Mouse (Mus musculus): ENCODE data around the gene Hnrnpa0.

Gene Hnrnpa0

DNA sequence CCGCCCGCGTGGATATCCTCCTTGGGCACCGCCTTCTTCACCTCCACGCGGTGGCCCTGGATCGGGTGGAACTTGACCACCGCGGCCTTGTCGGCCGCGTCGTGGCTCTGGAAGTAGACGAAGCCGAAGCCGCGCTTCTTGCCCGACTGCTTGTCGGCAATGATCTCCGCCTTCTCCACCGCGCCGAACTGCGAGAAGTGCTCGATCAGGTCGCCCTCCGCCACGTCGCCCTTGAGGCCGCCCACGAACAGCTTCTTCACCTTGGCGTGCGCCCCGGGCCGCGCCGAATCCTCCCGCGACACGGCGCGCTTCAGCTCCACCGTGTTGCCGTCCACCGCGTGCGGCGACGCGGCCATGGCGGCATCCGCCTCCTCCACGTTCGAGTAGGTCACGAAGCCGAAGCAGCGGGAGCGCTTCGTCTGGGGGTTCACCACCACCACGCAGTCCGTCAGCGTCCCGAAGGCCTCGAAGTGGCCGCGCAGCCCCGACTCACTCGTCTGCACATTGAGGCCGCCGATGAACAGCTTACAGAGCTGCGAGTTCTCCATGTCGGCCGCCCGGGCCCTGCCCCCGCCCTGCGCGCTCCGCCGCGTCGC, 492 bp downstream of the Hnrnpa0 start:
- in situ Hi-C loops (cut with MboI, MseI) = loop anchor here (10.0 kb wide), 1 partner anchor 1637 kb away; the partner anchor contains the start of gene Isca1

DNA sequence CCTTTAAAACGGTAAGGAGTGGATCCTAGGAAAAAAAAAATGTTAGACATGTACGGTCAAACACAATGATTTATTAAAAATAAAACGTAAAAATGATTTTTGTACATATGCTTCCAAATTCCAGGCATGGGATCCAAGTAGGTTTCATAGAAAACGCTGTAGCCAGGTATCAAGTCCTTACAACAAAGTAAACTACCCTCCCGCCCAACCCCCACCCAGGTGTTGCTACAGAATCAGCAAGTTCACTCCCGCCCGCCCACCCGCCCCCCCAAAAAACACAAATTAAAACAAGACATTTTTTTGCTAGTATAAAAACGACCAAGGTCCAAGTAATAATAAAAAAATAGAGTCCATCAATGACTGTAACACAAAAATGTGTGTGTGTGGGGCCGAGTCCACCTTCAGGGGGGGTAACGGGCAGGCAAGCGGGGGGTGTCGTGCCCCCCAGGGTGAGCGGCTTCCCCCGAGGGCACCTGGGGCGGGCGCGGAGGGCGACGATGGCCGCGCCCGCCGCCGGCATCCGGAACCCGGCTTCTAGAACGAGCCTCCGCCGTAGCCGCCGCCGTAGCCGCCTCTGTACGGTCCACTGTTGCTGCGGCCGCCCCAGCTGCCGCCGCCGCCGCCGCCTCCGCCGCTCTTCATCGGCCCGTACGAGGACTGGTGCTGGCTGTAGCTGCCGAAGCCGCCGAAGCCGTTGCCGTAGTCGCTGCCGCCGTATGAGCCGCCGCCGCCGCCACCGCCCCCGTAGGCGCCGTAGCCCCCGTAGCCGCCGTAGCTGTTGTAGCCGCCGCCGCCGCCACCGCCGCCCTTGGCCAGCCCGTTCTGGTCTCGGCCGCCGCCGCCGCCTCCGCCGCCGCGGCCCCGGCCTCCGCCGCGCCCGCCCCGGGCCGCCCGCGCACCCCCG, 1.2 kb downstream of the Hnrnpa0 start:
- in situ Hi-C loops (cut with MboI, MseI) = loop anchor here (10.0 kb wide), 1 partner anchor 1638 kb away; the partner anchor contains the start of gene Isca1

GRCm38 (mm10) chr13:58126126-58126525, 2.2 kb downstream of the Hnrnpa0 start:
- in situ Hi-C loops (cut with MboI, MseI) = loop anchor here (10.0 kb wide), 1 partner anchor 1639 kb away; the partner anchor contains the start of gene Isca1

- in situ Hi-C loops (cut with MboI, MseI) = loop anchor here (10.0 to 25.0 kb wide), 2 partner anchors 1640 to 2013 kb away; partner anchors contain the start of gene Isca1
Observed at GRCm38 (mm10) chr13:58124989-58125388, 3.4 kb downstream of the Hnrnpa0 start.

DNA sequence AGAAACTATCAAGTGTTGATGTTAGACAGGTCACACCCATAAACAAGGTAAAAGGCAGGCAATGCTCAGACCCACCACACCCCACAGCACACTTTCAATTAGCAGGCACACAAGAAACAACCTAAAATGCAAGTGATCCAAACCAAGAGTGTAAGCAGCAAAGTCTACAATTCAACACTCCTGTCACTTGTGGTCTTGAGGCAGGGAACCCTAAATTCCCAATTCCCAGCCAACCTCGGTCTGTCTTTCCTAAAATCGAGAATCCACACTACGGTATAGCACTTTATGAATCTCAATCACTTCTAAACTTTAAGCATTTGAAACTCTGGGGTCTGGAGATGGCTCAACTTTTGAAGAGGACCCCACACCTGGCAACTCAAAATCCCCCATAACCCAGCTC, 4.1 kb downstream of the Hnrnpa0 start:
- in situ Hi-C loops (cut with MboI, MseI) = loop anchor here (10.0 to 25.0 kb wide), 2 partner anchors 1641 to 2012 kb away; partner anchors contain the start of gene Isca1

DNA sequence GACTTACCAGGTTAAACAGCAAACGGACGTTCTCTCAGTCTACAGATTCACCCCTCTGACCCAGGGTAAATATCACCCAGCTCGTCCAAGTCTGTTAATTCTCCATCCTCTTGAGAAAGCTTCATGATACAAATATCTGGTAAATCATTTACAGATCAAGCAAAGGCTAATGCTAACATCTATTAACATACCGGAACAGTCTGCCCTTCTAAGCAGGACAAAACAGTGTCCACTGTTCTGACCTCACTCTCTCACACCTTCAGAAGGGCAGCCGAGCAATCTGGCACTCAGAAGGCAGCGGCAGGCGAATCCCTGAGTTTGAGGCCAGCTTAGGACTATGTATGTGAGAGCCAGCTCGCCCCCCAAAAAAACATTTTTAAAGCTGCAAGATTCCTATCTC, 5.0 kb downstream of the Hnrnpa0 start:
- in situ Hi-C loops (cut with MboI, MseI) = loop anchor here (10.0 to 25.0 kb wide), 2 partner anchors 1641 to 2011 kb away; partner anchors contain the start of gene Isca1

GRCm38 (mm10) chr13:58122786-58123297, 5.5 kb downstream of the Hnrnpa0 start:
- in situ Hi-C loops (cut with MboI, MseI) = loop anchor here (10.0 to 25.0 kb wide), 2 partner anchors 1642 to 2011 kb away; partner anchors contain the start of gene Isca1

DNA sequence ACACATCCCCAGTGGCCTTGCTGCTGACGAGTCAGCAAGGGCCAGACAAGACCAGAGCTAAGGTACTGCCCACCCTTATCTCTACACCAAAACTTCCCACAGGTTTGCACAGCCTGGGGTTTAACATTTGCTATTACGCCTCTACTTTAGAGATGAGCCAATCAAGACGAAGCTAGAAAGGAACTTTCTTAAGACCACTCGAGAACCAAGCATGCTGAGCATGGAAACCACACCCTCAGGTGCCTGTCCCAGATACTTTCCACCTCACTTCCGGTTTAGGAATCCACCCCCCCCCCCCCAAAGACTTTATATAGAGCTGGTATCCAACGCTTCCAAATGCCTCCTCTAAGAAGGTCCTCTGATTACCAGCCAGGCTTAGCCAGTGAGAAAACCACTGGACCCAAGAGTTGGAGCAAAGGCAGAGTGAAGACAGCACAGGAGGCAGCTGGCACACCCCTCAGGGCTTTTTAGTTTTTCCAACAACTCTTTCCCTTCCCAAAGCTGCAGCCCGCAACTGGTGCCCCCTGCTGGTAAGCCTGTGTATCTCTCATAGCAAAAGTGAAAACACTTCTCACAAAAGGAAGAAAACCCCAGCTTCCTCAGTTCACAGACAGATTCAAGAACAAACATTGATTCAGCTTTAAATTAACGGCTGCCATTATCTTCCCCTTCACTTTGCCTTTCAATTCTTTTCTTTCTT, 10.9 kb downstream of the Hnrnpa0 start:
- in situ Hi-C loops (cut with MboI, MseI) = loop anchor here (25.0 kb wide), 1 partner anchor 2005 kb away; no protein-coding TSS in a partner anchor

- in situ Hi-C loops (cut with MboI, MseI) = loop anchor here (25.0 kb wide), 1 partner anchor 2004 kb away; no protein-coding TSS in a partner anchor
Observed at GRCm38 (mm10) chr13:58116801-58117200, 11.6 kb downstream of the Hnrnpa0 start.

DNA sequence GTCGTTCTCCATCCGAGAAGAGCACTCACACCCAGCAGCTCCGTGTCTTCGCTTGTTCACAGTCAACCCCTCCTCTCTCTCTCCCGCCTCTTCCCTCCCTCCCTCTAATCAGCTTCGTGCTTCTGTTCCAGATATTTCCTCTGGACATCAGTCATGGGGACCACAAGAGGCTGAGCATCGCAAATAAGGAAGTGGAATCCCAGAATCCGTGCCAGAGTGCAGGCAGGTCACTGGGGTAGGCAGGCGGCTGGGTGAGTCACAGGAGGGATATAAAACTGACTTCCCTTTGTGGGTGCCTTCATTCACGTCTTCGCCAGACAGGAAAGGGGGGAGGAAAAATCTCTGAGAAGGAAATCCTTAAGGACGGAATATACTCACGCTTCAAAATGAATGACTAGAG, 13.1 kb downstream of the Hnrnpa0 start:
- in situ Hi-C loops (cut with MboI, MseI) = loop anchor here (25.0 kb wide), 1 partner anchor 2003 kb away; no protein-coding TSS in a partner anchor

GRCm38 (mm10) chr13:58113061-58113900, 15.1 kb downstream of the Hnrnpa0 start, which contains the start of gene Klhl3:
TSS of gene Klhl3 (minus strand) at chr13:58113592.
- in situ Hi-C loops (cut with MboI, MseI) = loop anchor here (25.0 kb wide), 1 partner anchor 2001 kb away; no protein-coding TSS in a partner anchor

DNA sequence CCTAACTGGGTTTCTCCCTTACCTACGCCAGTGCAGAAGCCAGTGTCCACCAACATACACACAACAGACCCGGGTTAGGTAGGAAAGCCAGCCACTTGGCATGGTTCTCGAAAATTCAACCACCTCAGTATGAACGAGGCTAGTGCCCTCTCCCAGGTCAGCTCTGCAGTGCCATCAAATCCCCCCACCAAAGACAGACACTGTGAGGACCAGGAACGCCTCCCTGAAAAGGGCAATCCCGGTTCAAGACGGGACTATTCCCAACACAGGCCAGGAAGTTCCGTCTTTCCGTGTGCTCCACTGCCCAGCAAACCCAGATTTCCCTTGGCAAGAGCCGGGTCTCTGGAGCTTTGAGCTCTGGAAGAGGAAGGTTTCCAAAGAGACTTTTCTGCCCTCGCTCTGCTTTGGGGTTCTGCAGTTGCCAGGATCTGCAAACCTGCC, 15.7 kb downstream of the Hnrnpa0 start:
- in situ Hi-C loops (cut with MboI, MseI) = loop anchor here (25.0 kb wide), 1 partner anchor 2000 kb away; no protein-coding TSS in a partner anchor

DNA sequence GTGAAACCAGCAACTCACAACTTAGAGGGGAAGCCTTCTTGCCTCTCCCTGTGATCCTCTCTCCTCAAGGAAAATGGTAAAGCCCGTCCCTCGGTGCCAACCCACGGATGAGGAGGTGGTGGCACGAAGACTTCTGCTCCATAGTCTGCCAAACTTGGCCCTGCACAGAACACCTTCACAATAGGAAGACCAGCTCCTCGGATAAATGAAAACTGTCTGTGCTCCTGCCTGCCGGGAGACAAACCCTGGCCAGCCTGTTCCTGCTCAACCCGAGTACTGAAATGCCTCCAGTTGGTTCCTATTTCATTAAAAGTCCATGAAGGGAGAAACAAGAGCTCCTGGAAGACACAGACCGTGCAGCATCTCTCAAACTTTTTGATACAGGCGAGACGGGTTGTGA, 16.2 kb downstream of the Hnrnpa0 start:
- in situ Hi-C loops (cut with MboI, MseI) = loop anchor here (25.0 kb wide), 1 partner anchor 2000 kb away; no protein-coding TSS in a partner anchor

DNA sequence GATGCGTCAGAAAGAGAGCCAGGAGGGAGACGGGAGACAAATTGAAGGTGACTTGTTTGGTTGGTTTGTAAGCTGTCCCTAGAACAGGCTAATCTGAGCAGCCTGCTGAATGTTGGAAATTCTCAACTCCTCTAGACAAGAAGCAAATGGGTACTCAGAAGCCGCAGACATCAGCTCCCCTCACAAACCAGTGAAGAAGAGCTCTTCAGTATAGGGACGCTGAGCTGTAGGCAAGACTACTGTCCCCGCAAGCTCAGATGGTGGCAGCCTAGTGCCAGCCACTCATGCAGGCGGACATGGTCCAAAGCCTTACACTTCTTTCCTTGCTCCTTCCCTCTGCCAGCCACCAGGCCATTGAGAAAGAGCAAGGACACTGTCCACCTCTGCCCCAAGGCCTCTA, 17.1 kb downstream of the Hnrnpa0 start:
- in situ Hi-C loops (cut with MboI, MseI) = loop anchor here (25.0 kb wide), 1 partner anchor 1999 kb away; no protein-coding TSS in a partner anchor

GRCm38 (mm10) chr13:58090643-58091042, 37.7 kb downstream of the Hnrnpa0 start:
- in situ Hi-C loops (cut with MboI, MseI) = no loop called here

GRCm38 (mm10) chr13:58084396-58084795, 44.0 kb downstream of the Hnrnpa0 start:
- in situ Hi-C loops (cut with MboI, MseI) = no loop called here

- in situ Hi-C loops (cut with MboI, MseI) = no loop called here
Observed at GRCm38 (mm10) chr13:58083521-58083920, 44.8 kb downstream of the Hnrnpa0 start.

- in situ Hi-C loops (cut with MboI, MseI) = no loop called here
Observed at GRCm38 (mm10) chr13:58083048-58083447, 45.3 kb downstream of the Hnrnpa0 start.

GRCm38 (mm10) chr13:58078361-58078760, 50.0 kb downstream of the Hnrnpa0 start:
- in situ Hi-C loops (cut with MboI, MseI) = no loop called here
